Mouse (Mus musculus) ES-E14 (cell line): Measurements from ENCODE around the gene Impg1.

Experiments
- HCFC1 ChIP-seq: IDR thresholded peaks from 2 replicates; pipeline ENCODE4 v1.6.1; 2012; ENCODE audit warnings: low read length, inconsistent platforms, borderline replicate concordance; ENCODE audit not compliant: insufficient read depth
- ZC3H11A ChIP-seq: IDR thresholded peaks from 2 replicates; pipeline ENCODE4 v1.6.1; 2012; ENCODE audit warnings: low read depth, mild to moderate bottlenecking, inconsistent platforms, low read length, borderline replicate concordance

- TF ChIP-seq ZC3H11A: no peak
- no peak for TF ChIP-seq HCFC1
These were observed 166.2 kb downstream of the Impg1 start for GRCm38 (mm10) chr9:80299031-80299430.
